Mouse (Mus musculus) c-Kit-positive CD71-positive TER-119-positive erythroid progenitor cells, embryonic 14.5 days (primary cell): ENCODE measurements at regions not wholly inside any gene's neighbourhood (a gene's known extent, or its start where the extent isn't known, plus 50 kb on each side); places are given as distances from the start of the nearest gene placed in this dataset.
A peak's percentile ranks its signal among the peaks of the same experiment; 100 is the strongest.

Source experiments
- DNase-seq: peaks from one replicate; pipeline ENCODE4 v3.0.0-alpha.2; 2013; ENCODE audit warnings: low spot score

- DNase-seq, result no peak
Measured at GRCm38 (mm10) chr1:47093289-47093947, 200.8 kb upstream of the Slc39a10 start.

DNA sequence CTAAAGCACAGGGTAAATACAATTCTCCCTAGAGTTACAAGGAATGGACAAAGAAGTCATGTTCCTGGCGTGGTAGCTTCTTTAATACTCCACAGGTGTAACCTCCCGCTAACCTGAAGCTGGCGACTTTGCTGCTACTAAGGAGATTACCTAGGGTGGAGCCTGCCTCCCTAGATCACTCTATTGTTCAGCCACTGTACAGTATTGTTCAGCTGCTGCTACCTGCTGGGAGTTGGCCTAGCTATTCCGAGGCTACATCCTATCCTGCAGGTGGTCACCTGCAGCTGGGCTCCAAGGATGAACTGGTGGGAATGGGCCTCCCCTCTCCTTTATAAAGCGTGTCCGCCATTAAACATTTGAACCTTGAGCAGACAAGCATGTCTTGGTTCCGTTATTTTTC, 183.8 kb upstream of the Slc39a10 start:
- DNase-seq, result no peak

DNA sequence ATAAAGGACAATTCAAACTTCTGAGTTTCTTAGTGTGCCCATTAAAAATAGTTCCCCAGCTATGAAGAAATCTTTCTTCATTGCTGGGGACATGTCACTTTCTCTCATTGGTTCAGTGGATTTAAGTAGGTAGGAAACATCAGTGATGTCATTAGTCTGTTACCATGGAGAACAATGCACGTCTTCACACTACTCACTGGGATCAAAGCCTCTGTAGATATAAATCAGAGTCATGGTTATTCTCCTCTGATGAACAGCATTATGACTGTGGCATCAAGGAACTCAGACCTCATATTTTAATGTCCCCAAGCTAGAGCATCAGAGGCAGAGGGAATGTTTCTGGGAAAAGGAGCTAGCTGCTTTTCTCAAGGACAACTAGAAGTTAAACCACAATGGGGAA, 165.5 kb upstream of the Slc39a10 start:
- DNase-seq, result no peak

GRCm38 (mm10) chr1:47057344-47057743, 164.7 kb upstream of the Slc39a10 start:
- no peak for DNase-seq

DNA sequence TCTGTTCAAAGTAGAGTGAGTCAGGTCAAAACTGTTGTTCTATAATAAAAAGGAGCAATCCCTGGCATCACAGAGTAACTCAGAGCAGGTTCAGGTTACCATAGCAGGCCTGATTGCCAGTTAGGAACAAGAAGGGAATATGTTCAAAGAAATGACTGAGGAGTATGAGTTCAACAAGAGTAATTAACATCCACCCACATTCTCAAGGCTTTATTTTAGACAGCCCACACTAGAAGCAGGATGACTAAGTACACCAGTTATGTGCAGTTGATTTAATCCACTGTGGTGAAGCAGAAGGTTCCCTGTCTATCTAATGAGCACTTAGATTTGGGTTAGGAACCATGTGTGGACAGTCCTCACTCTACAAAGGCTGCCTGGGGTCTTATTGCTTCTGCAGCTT, 158.5 kb upstream of the Slc39a10 start:
- DNase-seq, result no peak

DNA sequence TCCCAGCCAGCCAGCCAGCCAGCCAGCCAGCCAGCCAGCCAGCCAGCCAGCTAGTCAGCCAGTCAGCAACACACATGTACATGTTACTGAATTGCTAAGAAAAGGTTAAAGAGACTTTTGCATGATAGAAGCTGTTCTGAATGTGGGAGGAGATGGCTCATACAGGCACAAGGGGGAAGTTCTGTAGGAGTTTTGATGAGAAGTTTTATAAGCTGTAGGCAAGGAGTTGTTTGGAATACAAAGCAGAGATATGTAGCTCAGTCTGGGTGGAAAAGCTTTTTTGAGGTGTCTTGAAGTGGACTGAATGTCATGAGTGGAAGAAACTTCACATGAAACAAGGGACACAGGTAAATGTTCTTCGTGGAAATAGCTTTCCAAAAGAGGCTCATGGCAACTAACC, 157.8 kb upstream of the Slc39a10 start:
- no peak for DNase-seq

GRCm38 (mm10) chr1:47037576-47037975, 144.9 kb upstream of the Slc39a10 start:
- DNase-seq, result no peak

- no peak for DNase-seq
Measured at GRCm38 (mm10) chr1:47019356-47019755, 126.7 kb upstream of the Slc39a10 start.

DNA sequence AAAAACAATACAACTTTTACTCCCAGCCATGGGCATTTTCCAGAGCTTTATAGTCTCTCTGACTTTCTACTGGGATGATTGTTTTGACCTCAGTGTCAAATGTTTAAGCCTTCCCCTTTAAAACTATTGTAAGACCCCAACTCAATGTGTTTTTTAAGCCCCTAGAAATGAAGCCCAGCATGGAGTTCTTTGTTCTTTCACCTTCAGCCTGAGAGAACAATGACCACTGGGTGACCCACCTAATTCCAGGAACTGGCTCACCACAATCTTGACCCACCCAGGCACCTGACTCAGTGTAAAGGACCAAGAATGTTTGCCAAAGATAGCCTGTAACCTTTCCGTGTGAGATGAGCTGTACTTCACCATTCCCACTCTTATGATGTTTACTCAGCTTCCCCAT, 121.9 kb upstream of the Slc39a10 start:
- no peak for DNase-seq

DNA sequence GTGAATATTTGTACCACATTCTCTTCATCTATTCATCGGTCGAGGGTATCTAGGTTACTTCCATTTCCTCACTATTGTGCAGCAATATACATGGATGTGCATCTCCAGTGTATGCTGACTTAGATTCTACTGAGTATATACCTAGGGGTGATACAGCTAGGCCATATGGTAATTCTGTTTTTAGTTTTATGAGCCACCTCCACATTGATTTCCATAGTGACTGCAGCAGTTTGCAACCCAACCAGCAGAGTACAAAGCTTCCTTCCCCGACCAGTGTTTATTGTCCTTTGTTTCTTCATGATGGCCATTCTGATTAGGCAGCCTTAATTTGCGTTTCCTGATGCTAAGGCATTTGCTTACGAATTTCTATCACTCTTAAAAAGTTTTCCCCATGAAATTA, 111.1 kb upstream of the Slc39a10 start:
- DNase-seq, result no peak

DNA sequence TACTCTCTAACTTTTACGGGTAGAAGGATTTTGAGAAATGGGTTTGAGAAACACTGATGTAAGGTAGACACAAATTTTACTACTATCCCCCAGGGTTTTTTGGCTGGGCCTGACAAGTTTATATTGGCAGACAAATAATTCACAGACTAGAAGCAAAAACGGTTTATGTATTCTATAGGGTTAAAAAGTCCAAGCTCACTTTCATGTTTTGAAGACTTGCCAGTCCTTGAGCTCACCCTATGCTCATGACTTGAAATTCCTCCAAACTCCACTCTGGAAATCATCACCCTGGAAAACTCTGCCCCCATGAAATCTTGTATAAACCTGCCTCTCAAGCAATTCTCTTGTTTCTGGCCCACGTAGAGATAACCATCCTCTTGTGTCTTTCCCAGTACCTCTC, 106.7 kb upstream of the Slc39a10 start:
- no peak for DNase-seq

GRCm38 (mm10) chr1:46985978-46986377, 93.3 kb upstream of the Slc39a10 start:
- no peak for DNase-seq

DNA sequence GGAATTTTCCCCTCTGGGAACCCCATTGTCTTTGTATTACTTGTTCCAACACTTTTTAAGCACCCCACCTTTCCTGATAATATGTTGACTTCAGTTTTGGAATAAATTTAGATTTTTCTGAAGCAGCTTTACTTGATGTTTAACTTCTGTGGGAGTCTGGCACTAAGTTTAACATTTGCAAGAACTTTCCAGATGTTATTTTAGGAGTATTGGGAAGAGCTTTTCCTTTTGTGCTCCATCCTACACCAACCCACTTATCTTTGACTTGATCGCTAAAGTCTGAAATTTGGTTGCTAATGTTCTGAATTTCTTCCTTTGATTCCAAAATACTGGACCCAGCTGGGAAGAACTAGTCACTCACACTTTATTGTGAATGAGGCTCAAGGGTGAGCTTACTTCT, 90.4 kb upstream of the Slc39a10 start:
- DNase-seq, result no peak

DNA sequence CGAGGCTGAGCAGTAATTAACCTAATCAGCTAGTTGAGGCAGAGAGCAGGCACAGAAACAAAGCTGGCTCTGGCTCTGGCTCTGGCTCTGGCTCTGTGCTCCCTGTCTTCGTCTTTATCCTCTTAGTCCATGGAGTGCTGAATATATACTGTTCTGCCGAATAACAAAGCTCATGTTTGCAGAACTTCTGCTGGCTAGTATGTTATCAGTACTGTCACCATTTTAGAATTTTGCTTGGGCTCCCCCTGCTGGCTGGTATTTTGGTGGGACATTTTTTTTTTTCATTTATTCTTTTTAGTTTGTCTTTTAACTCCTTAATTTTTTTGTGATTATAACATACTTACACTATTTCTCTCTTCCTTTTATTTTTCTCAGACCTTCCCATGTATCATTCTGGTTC, 77.8 kb upstream of the Slc39a10 start:
- DNase-seq, result peak; percentile 11

- DNase-seq, result no peak
Measured at GRCm38 (mm10) chr1:46968361-46968760, 75.7 kb upstream of the Slc39a10 start.

DNA sequence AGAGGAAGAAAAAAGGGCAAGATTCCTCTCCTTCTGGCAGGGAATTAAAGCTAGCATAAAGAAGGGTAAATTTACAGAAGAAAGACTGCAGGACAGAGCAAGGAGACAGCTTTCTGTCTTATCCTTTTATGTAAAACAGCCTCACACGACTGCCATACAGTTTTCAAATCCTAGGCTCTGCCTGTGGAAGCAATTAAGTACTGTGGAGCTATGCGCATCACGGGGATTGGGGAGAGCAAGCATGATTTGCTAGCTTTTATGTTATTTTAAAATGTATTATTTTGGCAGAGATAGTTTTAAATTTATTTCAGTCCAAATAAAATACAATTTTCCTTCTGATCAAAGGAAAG, 74.2 kb upstream of the Slc39a10 start:
- DNase-seq, result no peak

- DNase-seq, result no peak
Measured at GRCm38 (mm10) chr1:46965996-46966916, 73.6 kb upstream of the Slc39a10 start.

- DNase-seq, result no peak
Measured at GRCm38 (mm10) chr1:46963973-46964727, 71.5 kb upstream of the Slc39a10 start.
